In the genomic region with DNA sequence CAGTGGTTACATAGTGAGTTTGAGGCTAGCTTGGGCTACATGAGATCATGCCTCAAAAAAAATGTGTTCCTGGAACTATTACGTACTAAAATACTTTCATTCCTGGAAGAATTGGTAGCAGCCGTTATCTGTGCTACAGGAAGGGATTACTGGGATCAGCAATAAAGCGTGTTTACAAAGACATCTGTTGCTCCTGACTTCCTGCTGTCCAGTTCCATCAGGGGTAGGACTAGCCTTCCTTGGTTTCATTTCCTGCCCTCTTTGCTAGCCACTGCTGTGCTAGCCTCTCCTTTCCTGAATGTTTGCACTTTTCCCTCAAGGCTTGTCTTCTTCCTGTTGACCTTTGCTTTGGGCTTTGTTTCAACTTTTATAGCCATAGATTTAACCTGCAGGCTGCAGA, we compare ENCODE assay signal across 17 mouse cellular contexts. TPM values are rescaled to one million over a fixed set of nuclear protein-coding genes. Genes with fewer than 3 reads are reported as not detected.
DNase-seq lines count a peak whose midpoint lies in the region; ATAC-seq lines count a peak whose summit lies in the region.
"Had no signal": no experiment of that assay in that cellular context is flagged by ENCODE, and none has a peak within 500 bp of the region (broad histone marks: within the 10 kb centered on the region; RNA-seq: fewer than 3 reads in every experiment).

No protein-coding gene starts in this region.

- H3K4me3 ChIP-seq in heart, embryonic 11.5 days (ENCODE audit: low read depth, low read length) = no peak overlapping the region
- H3K4me3 ChIP-seq in kidney, embryonic 14.5 days (ENCODE audit: low read length) = no peak overlapping the region
- no peak overlapping the region for H3K4me3 ChIP-seq in midbrain, embryonic 11.5 days (ENCODE audit: low read depth, low read length)
- no peak overlapping the region for H3K4me3 ChIP-seq in midbrain, embryonic 14.5 days (replicated peaks; ENCODE audit: low read depth, low read length)
- H3K4me3 ChIP-seq: embryonic facial prominence, embryonic 13.5 days; forebrain, embryonic 10.5 days; gastrocnemius, adult 2 months; midbrain, embryonic 12.5 days; neural tube, embryonic 15.5 days had no signal

- no peaks in the 10 kb centered on the region for H3K27me3 ChIP-seq in heart, embryonic 11.5 days (ENCODE audit: control insufficient read depth, insufficient read depth, low read length)
- no peaks in the 10 kb centered on the region for H3K27me3 ChIP-seq in kidney, embryonic 14.5 days (ENCODE audit: control insufficient read depth, insufficient read depth, low read length)
- H3K27me3 ChIP-seq in midbrain, embryonic 11.5 days (ENCODE audit: control insufficient read depth, insufficient read depth, low read length) = no peaks in the 10 kb centered on the region
- H3K27me3 ChIP-seq in midbrain, embryonic 14.5 days (ENCODE audit: control insufficient read depth, insufficient read depth, low read length) = no peaks in the 10 kb centered on the region
- H3K27me3 ChIP-seq: neural tube, embryonic 15.5 days had no signal

- H3K4me1 ChIP-seq in heart, embryonic 11.5 days (ENCODE audit: control insufficient read depth, insufficient read depth, low read length) = no peaks in the 10 kb centered on the region
- H3K4me1 ChIP-seq in kidney, embryonic 14.5 days (ENCODE audit: control insufficient read depth, insufficient read depth, low read length) = no peaks in the 10 kb centered on the region
- H3K4me1 ChIP-seq in midbrain, embryonic 11.5 days (ENCODE audit: control insufficient read depth, insufficient read depth, low read length) = no peaks in the 10 kb centered on the region
- no peaks in the 10 kb centered on the region for H3K4me1 ChIP-seq in midbrain, embryonic 14.5 days (ENCODE audit: control insufficient read depth, insufficient read depth, low read length)
- H3K4me1 ChIP-seq: embryonic facial prominence, embryonic 13.5 days; forebrain, embryonic 10.5 days; midbrain, embryonic 12.5 days; neural tube, embryonic 15.5 days had no signal

- no peak overlapping the region for H3K9ac ChIP-seq in heart, embryonic 11.5 days (ENCODE audit: low read depth, low read length)
- H3K9ac ChIP-seq in kidney, embryonic 14.5 days (ENCODE audit: low read depth, low read length) = no peak overlapping the region
- H3K9ac ChIP-seq in midbrain, embryonic 11.5 days (ENCODE audit: low read length) = no peak overlapping the region
- H3K9ac ChIP-seq in midbrain, embryonic 14.5 days (replicated peaks; ENCODE audit: low read length) = no peak overlapping the region
- H3K9ac ChIP-seq: embryonic facial prominence, embryonic 13.5 days; midbrain, embryonic 12.5 days; neural tube, embryonic 15.5 days had no signal

- ATAC-seq in heart, embryonic 11.5 days (replicated peaks; ENCODE audit: insufficient number of reproducible peaks, low FRiP score, low TSS enrichment) = no peak
- no peak for ATAC-seq in kidney, embryonic 14.5 days (ENCODE audit: low FRiP score, low TSS enrichment)
- ATAC-seq in midbrain, embryonic 11.5 days (ENCODE audit: low FRiP score) = no peak
- ATAC-seq in midbrain, embryonic 14.5 days (ENCODE audit: low FRiP score, low TSS enrichment) = no peak
- ATAC-seq: hindbrain, embryonic 16.5 days had no signal

- 60% methylated on average over 3 of the region's 3 CpGs for WGBS in heart, embryonic 11.5 days (ENCODE audit: insufficient replicate concordance)
- WGBS in kidney, embryonic 14.5 days = 62% methylated on average over 3 of the region's 3 CpGs
- WGBS in midbrain, embryonic 11.5 days = 70% methylated on average over 3 of the region's 3 CpGs
- WGBS in midbrain, embryonic 14.5 days = 75% methylated on average over 3 of the region's 3 CpGs

- DNase-seq in heart, adult 8-10 months (ENCODE audit: low spot score) = peak; percentile 1
- DNase-seq in kidney, postnatal 14 days = peak; percentile 10
- DNase-seq in midbrain, embryonic 11.5 days (ENCODE audit: low spot score, missing footprints) = peak; percentile 39
- no peak for DNase-seq in midbrain, embryonic 14.5 days
- no peak for DNase-seq in cerebellum, adult 18-20 months
- DNase-seq: adrenal gland, postnatal 10 days; cerebellum, adult 2 months; gastrocnemius, adult 2 months; layer of hippocampus, adult 9-11 months; thymus, postnatal 25 days had no signal

- H3K27ac ChIP-seq in heart, embryonic 11.5 days (ENCODE audit: low read depth, low read length) = no peak overlapping the region
- H3K27ac ChIP-seq in kidney, embryonic 14.5 days (ENCODE audit: low read depth, low read length) = no peak overlapping the region
- H3K27ac ChIP-seq in midbrain, embryonic 11.5 days (ENCODE audit: low read depth, low read length) = no peak overlapping the region
- H3K27ac ChIP-seq in midbrain, embryonic 14.5 days (replicated peaks; ENCODE audit: low read depth, low read length) = no peak overlapping the region
- H3K27ac ChIP-seq: embryonic facial prominence, embryonic 13.5 days; forebrain, embryonic 10.5 days; gastrocnemius, adult 2 months; midbrain, embryonic 12.5 days; neural tube, embryonic 15.5 days had no signal

- no peaks in the 10 kb centered on the region for H3K9me3 ChIP-seq in heart, embryonic 11.5 days (replicated peaks; ENCODE audit: control insufficient read depth, low read length)
- no peaks in the 10 kb centered on the region for H3K9me3 ChIP-seq in kidney, embryonic 14.5 days (ENCODE audit: control insufficient read depth, low read length)
- H3K9me3 ChIP-seq in midbrain, embryonic 11.5 days (ENCODE audit: control insufficient read depth, low read length) = no peaks in the 10 kb centered on the region
- no peaks in the 10 kb centered on the region for H3K9me3 ChIP-seq in midbrain, embryonic 14.5 days (ENCODE audit: control insufficient read depth, low read length)
- H3K9me3 ChIP-seq: embryonic facial prominence, embryonic 13.5 days; forebrain, embryonic 10.5 days; midbrain, embryonic 12.5 days; neural tube, embryonic 15.5 days had no signal

- H3K4me2 ChIP-seq in heart, embryonic 11.5 days = no peak overlapping the region
- no peak overlapping the region for H3K4me2 ChIP-seq in kidney, embryonic 14.5 days (replicated peaks; ENCODE audit: low read depth, low read length)
- H3K4me2 ChIP-seq in midbrain, embryonic 11.5 days = no peak overlapping the region
- no peak overlapping the region for H3K4me2 ChIP-seq in midbrain, embryonic 14.5 days (ENCODE audit: low read length)
- H3K4me2 ChIP-seq: embryonic facial prominence, embryonic 13.5 days; midbrain, embryonic 12.5 days; neural tube, embryonic 15.5 days had no signal

- H3K36me3 ChIP-seq in heart, embryonic 11.5 days (ENCODE audit: control insufficient read depth, insufficient read depth, low read length) = no peaks in the 10 kb centered on the region
- no peaks in the 10 kb centered on the region for H3K36me3 ChIP-seq in kidney, embryonic 14.5 days (ENCODE audit: control insufficient read depth, insufficient read depth, low read length)
- no peaks in the 10 kb centered on the region for H3K36me3 ChIP-seq in midbrain, embryonic 11.5 days (ENCODE audit: control insufficient read depth, insufficient read depth, low read length)
- H3K36me3 ChIP-seq in midbrain, embryonic 14.5 days (ENCODE audit: control insufficient read depth, insufficient read depth, low read length) = no peaks in the 10 kb centered on the region
- H3K36me3 ChIP-seq: embryonic facial prominence, embryonic 13.5 days; forebrain, embryonic 10.5 days; midbrain, embryonic 12.5 days; neural tube, embryonic 15.5 days had no signal

RNA-seq across cellular contexts. Expression of gene Hnrnph2, which starts 34.9 kb away (rescaled TPM):
- total RNA-seq in heart, adult 8-10 months (2022) = 10 to 100 TPM; 59.2 to 80.7 (median 62.8) TPM
- 83.0 and 125 TPM in 2 replicates for polyA plus RNA-seq in heart, embryonic 11.5 days (2014; fragmentation: Nextera tagmentation; extraction: Ambion mirVana)
- 91.6 and 99.6 TPM in 2 replicates for polyA plus RNA-seq in kidney, embryonic 14.5 days (2014; fragmentation: Nextera tagmentation; extraction: Ambion mirVana)
- polyA plus RNA-seq in midbrain, embryonic 11.5 days (2014; fragmentation: Nextera tagmentation; extraction: Ambion mirVana) = 179 and 184 TPM in 2 replicates
- polyA plus RNA-seq in midbrain, embryonic 14.5 days (2014; fragmentation: Nextera tagmentation; extraction: Ambion mirVana) = 92.3 and 106 TPM in 2 replicates

RNA-seq across cellular contexts. Expression of gene Gla, which starts 34.9 kb away (rescaled TPM):
- 1 to 10 TPM; 1.7 to 2.7 (median 1.7) TPM for total RNA-seq in heart, adult 8-10 months (2022)
- 3.7 TPM in 2 replicates for polyA plus RNA-seq in heart, embryonic 11.5 days (2014; fragmentation: Nextera tagmentation; extraction: Ambion mirVana)
- polyA plus RNA-seq in kidney, embryonic 14.5 days (2014; fragmentation: Nextera tagmentation; extraction: Ambion mirVana) = 5.0 and 6.3 TPM in 2 replicates
- 3.5 and 4.7 TPM in 2 replicates for polyA plus RNA-seq in midbrain, embryonic 11.5 days (2014; fragmentation: Nextera tagmentation; extraction: Ambion mirVana)
- polyA plus RNA-seq in midbrain, embryonic 14.5 days (2014; fragmentation: Nextera tagmentation; extraction: Ambion mirVana) = 1.6 and 1.9 TPM in 2 replicates

RNA-seq across cellular contexts. Expression of gene Rpl36a, which starts 50.4 kb away (rescaled TPM):
- total RNA-seq in heart, adult 8-10 months (2022) = 100 to 1,000 TPM in 2 of 4 experiments, 10 to 100 TPM in 2; 71.8 to 139 (median 101) TPM
- 303 TPM in 2 replicates for polyA plus RNA-seq in heart, embryonic 11.5 days (2014; fragmentation: Nextera tagmentation; extraction: Ambion mirVana)
- polyA plus RNA-seq in kidney, embryonic 14.5 days (2014; fragmentation: Nextera tagmentation; extraction: Ambion mirVana) = 515 and 711 TPM in 2 replicates
- polyA plus RNA-seq in midbrain, embryonic 11.5 days (2014; fragmentation: Nextera tagmentation; extraction: Ambion mirVana) = 292 and 298 TPM in 2 replicates
- 207 and 220 TPM in 2 replicates for polyA plus RNA-seq in midbrain, embryonic 14.5 days (2014; fragmentation: Nextera tagmentation; extraction: Ambion mirVana)

RNA-seq across cellular contexts. Expression of gene Armcx4, which starts 50.5 kb away (rescaled TPM):
- 1 to 10 TPM; 2.1 to 7.4 (median 5.0) TPM for total RNA-seq in heart, adult 8-10 months (2022)
- 4.6 and 5.1 TPM in 2 replicates for polyA plus RNA-seq in heart, embryonic 11.5 days (2014; fragmentation: Nextera tagmentation; extraction: Ambion mirVana)
- polyA plus RNA-seq in kidney, embryonic 14.5 days (2014; fragmentation: Nextera tagmentation; extraction: Ambion mirVana) = 5.3 and 5.5 TPM in 2 replicates
- 6.9 and 7.6 TPM in 2 replicates for polyA plus RNA-seq in midbrain, embryonic 11.5 days (2014; fragmentation: Nextera tagmentation; extraction: Ambion mirVana)
- 7.1 TPM in 2 replicates for polyA plus RNA-seq in midbrain, embryonic 14.5 days (2014; fragmentation: Nextera tagmentation; extraction: Ambion mirVana)

RNA-seq across cellular contexts. Expression of gene Btk, which starts 52.5 kb away (rescaled TPM):
- 1 to 10 TPM in 1 of 4 experiments, under 1 TPM in 3; 0.44 to 1.3 (median 0.75) TPM for total RNA-seq in heart, adult 8-10 months (2022)
- polyA plus RNA-seq in heart, embryonic 11.5 days (2014; fragmentation: Nextera tagmentation; extraction: Ambion mirVana) = 1.4 and 2.1 TPM in 2 replicates
- 0.31 and 0.41 TPM in 2 replicates for polyA plus RNA-seq in kidney, embryonic 14.5 days (2014; fragmentation: Nextera tagmentation; extraction: Ambion mirVana)
- 0.92 and 2.1 TPM in 2 replicates for polyA plus RNA-seq in midbrain, embryonic 11.5 days (2014; fragmentation: Nextera tagmentation; extraction: Ambion mirVana)
- polyA plus RNA-seq in midbrain, embryonic 14.5 days (2014; fragmentation: Nextera tagmentation; extraction: Ambion mirVana) = 0.26 TPM in 1 of 2 replicates, not detected in the other

Comparison
In these comparisons a context has a peak if more than half of its experiments do, and no peak if none do; other contexts are left out.
1. DNase-seq: peak in heart, adult 8-10 months (single experiment), kidney, postnatal 14 days (single experiment) and midbrain, embryonic 11.5 days (single experiment); none in midbrain, embryonic 14.5 days (single experiment) and cerebellum, adult 18-20 months (0 of 2).